Mouse (Mus musculus) heart, postnatal 0 days (tissue): ENCODE results near the gene Megf11.

ENCODE experiments used
- CTCF ChIP-seq: IDR thresholded peaks from 2 replicates; pipeline ENCODE4 v1.5.1; 2016; ENCODE audit warnings: antibody characterized with exemption, control low read depth, low read depth
- EP300 ChIP-seq: IDR thresholded peaks from 2 replicates; pipeline ENCODE4 v1.6.1; 2016; ENCODE audit warnings: antibody characterized with exemption, low read depth

GRCm38 (mm10) chr9:64702937-64703336 lies 317.5 kb downstream of the Megf11 start:
- TF ChIP-seq CTCF (no peak), EP300 (no peak)
